Mouse (Mus musculus): ENCODE data around the gene Lbhd1.

The Lbhd1 gene

DNA sequence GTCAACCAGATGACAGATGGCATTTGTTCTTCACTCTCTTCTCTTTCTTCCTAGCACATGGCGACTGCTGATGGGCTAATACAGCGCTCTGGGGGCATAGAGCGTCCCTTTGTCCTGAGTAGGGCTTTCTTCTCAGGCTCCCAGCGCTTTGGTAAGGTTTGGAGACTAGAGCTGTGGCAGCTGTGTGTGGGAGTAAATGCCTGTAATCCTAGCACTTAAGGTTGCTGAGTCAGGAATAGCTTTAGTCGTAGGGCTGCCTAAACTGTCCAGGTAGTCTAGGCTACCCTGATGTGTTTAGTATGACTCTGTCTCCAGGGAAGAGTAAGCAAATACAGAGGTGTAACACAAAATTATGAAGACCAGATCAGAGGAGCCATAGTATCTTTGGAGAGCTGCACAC is 28.3 kb downstream of the Lbhd1 start:
- no peak for DNase-seq (ENCODE audit: low spot score in 2 of 2)

DNA sequence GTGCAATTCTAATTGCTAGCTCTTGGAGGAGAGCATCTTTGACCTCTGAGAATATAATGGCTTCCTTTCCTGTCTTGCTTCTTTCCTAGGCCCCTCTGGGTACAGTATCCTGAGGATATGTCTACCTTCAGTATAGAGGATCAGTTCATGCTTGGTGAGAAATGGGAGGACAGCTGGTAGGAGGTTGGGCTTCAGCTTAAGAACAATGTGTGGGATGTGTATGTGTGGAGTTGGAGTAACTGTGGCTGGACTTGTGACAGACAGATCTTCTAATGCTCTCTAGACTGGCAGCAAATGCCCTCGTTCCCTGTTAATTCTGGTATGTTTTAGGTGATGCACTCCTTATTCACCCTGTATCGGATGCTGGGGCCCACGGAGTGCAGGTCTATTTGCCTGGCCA is 30.7 kb downstream of the Lbhd1 start:
- no peak for DNase-seq (ENCODE audit: low spot score in 2 of 2)

DNA sequence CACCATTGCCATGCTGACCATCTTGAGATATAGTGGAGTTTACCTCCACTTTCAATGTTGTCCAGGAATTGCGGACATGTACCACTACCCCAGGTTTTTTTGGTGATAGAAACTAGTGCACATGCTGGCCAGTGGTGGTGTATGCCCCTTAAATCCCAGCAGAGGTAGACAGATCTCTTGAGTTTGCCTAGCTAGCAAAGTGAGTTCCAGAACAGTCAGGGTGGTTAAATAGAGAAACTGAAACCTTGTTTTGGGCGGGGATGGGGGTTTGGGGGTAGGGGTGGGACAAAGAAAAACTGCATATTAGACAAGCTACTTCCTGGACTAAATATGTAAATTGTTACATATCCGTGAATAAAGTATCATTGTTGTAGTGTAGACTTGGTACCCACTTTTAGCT is 35.5 kb downstream of the Lbhd1 start:
- no peak for DNase-seq (ENCODE audit: low spot score in 2 of 2)

DNA sequence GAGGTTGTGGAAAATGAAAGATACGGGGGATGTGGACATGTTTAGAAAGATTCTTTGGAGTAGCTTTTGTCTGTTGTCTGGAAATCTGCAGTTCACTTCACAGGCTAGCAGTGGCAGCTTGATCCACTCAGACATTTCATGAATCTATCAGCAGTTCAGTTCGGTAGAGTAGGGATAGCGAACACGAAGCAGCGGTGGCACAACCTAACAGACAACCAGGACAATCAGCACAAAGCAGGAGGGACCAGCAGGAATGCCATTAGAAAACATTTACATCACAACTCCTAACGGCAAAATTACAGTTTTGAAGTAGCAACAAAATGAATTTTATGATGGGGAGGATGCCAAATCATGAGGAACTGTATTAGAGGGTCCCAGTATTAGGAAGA is 36.1 kb downstream of the Lbhd1 start:
- no peak for DNase-seq (ENCODE audit: low spot score in 2 of 2)

DNA sequence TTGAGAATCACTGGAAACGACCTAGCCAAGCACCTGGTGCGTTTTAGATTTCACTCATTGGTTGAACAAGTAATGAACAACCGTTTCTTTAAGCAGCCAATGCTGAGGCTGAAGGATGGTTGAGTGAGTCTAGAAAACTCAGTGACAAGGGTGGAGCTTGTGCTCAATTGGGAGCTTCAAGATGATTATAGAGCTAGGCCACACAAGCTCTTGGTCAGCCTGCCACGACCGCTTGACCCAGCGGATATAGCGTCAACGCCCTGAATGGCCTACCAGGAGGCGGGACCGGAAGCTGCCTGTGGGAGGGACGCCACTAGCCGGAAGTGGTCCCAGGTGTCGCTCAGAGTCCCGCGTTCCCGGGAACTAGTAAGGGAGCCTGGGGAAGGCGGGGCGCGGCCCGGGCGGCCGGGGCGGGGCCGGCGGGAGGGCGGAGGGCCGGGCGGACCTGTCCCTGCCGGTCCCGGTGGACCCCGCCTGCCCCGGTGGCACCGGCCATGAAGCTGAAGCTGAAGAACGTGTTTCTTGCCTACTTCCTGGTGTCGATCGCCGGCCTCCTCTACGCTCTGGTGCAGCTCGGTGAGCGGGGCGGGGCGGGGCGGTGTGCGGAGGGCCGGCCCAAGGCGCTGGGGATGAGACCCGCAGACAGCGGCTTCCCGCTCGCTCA is 36.7 kb downstream of the Lbhd1 start, which contains the start of gene B3gat3:
Gene B3gat3 (plus strand): TSS at position 302 of the 664 bp plus-strand sequence.
- DNase-seq (ENCODE audit: low spot score in 2 of 2) = peak; percentile 76 to 85

DNA sequence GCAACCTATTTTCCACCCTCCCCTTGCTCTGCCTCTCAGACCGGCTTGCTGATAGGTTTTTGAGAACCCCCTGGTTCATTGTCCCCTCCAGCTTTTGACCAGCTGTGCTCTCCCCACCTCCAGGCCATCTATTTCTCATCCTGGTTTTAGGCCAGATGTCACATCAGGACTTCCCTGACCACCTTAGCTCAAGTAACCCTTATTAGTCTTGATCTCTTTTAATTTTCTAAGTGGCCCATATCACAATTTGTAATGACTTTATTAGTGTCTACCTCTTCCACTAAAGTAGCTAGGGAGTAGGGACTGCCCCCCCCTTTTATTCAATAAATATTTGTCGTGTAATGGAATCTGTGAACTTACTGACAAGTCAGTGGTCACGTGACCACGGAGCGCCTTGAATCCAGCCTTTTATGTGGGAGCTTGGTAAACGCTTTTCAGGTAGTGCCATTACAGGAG is 37.3 kb downstream of the Lbhd1 start:
- DNase-seq (ENCODE audit: low spot score in 2 of 2) = no peak

DNA sequence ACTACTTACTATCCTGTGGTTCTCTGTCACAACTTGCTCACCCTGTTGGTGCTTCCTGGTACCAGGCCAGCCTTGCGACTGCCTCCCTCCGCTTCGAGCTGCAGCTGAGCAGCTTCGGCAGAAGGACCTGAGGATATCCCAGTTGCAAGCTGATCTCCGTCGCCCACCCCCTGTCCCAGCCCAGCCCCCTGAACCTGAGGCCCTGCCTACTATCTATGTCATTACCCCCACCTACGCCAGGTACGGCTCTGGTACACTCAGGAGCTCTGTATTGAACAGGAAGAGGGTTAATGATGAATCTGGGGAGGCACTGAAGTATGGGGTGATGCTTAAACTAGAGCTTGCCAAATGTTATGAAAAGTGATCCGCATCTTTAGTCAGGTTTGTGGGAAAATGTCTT is 38.2 kb downstream of the Lbhd1 start:
- DNase-seq (ENCODE audit: low spot score in 2 of 2) = no peak

DNA sequence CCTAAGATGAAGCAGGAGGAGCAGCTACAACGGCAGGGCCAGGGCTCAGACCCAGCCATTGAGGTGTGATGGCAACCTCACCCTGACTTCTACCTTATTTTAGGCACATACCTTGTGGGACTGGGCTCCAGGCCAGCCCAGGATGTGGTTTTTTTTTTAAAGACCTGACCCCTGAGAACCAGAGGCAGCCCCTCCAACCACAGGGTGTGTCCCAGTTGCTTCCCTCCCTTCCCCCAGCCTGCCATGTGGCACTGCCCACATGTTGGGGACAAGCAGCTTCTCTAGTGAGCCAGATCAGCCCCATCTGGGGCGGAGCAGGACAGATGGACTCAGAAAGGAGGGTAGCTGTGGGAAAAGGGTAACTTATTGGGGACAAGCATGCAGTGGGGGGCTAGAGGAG is 43.2 kb downstream of the Lbhd1 start:
- DNase-seq (ENCODE audit: low spot score in 2 of 2) = no peak

DNA sequence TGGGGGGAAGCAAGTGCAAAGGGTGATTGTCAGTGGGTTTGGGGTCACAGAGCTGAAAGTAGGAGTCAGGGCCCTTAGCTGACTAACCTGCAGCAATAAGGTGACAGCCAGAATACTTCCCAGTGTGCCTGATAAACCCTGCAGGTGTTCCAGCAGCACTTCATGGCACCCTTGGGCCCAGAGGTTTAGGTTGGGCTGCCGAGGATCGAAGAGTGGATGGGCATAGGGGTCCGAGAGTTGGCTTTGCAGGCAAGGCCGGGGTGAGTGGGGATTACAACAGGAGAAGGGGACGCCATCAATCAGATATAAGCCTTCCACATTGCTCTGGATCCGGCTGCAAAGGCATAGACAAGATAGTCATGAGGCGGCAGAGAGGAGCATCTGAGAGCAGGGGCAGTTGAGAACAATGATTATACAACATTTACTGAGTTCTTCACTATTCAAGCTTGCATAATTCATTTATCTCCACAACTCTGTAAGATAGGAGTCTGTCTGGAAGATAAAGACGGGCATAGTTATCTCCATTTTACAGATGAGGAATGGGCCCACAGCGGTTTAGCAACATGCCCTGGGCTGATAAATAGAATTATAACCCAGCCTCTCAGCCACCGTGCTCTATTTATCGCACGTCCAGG is 44.5 kb downstream of the Lbhd1 start:
- no peak for DNase-seq (ENCODE audit: low spot score in 2 of 2)

DNA sequence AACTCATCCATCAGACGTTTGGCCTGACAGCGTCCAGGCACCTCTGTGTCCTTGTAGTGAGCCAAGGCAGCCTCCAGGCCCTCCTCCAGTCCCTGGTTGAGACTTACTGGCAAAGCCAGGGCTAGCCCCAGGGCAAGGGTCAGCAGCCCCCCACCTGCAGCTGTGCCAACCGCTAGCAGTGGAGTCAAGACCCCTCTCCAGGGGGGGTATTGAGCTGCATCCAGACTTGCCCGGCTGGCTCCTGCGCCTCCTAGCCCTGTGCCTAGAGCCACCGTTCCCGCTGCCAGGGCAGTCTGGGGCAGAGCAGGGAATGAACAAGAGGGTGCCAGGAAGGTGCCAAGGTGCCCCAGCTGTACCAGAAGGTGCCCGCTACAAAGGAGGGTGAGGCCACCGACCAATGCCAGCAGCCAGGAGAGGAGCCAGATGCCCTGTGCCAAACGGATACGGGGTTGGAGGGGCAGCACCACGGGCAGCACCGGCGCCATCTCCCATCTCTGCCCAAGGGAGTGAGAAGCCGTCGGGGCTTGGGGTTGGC is 45.2 kb downstream of the Lbhd1 start:
- DNase-seq (ENCODE audit: low spot score in 2 of 2) = no peak

DNA sequence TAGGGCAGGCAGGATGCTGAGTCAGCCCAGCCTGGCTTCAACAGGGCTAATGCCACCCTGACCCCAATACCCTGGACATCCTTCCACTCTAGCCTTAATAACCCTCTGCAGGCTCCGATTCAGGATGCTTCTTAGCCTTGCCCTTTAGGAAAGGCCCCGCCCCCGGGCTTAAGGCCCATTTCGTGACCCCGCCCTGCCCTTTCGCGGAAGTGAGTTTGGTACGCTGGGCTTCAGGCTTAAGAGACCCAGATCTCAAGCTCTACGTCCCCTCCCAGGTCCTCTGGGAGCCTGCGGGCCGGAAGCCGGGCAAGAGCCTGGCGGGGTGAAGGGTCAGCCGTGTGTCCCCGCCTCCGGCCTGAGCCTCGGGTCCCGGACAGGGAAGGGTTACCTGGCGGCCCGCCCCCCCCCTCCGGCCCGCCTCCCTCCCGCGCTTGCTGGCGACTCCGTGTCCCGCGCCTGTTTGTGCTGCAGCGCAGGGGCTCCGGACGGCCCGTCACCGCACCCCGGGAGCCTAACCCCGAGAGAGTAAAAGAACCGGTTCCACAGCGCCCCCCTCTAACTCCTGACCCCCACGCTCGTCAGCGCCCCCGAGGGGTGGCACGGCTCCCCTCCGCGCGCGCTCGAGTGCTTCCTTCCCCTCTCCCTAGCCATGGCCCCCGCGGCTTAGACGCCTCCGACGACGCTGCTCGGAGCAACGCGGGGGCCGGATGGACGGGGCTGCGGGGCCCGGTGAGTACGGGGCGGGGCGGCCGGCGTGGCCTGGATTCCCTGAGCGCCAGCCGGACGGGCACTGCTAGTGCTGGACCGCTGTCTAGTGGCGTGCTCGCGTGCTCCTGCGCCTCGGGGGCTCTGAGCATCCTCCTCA is 45.9 kb downstream of the Lbhd1 start, which contains the start of the genes Rom1 and Eml3:
Gene Rom1 (minus strand): TSS at position 133 of the 865 bp plus-strand sequence.
Gene Eml3 (plus strand): TSS at position 329 of the 865 bp plus-strand sequence.
- DNase-seq (ENCODE audit: low spot score in 2 of 2) = peak; percentile 77 to 82

DNA sequence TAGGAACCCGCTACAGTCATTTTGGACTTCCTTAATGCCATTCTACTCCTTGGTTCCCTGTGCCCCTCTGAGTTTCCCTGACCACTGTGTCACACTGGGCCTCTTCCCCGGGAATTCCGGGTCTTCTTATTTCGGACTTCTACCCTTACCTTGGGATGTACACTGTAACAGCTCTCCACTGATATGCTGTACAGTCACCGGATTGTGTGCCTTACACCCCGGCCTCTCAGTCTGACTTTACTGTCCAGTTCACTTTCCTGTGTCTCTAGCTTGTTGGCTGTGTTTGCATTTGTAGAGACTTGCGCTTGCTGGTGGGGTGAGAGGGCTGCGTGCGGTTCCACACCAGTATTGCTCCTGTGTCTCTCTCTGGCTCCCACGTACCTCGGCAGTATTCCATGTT is 46.6 kb downstream of the Lbhd1 start:
- no peak for DNase-seq (ENCODE audit: low spot score in 2 of 2)

DNA sequence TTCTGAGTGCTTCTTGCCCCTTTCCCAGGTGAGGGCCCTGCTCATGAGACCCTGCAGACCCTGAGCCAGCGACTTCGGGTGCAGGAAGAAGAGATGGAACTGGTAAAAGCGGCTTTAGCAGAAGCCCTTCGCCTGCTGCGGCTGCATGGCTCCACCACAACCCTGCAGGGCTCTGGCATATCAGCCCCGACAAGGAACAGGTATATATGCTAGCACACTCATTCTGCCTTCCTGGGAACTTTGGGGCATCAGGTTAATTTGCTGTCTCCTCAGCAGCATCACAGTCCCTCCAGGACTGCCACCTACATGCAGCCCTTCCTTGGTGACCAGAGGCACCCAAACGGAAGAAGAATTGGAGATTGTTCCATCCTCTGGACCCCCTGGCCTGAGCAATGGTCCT is 47.2 kb downstream of the Lbhd1 start:
- DNase-seq (ENCODE audit: low spot score in 2 of 2) = no peak

DNA sequence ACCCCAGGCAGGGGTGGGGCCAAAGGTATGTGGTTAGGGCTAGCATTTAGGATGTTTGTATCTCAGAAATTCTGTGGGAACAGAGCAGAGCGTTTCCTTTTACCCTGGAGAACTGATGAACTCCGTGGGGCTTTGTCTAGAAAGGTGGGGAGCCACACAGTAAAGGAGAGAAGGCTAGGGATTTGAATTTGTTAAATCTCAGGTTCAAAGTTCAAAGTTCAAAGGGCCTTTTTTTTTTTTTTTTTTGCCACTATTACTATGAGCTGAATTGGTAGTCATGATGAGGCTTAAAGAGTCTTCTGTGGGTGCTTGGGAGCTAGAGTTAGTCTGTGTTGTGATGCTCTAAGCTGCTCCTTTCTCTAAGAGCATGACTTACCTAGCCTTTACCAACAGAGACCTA is 53.2 kb downstream of the Lbhd1 start:
- no peak for DNase-seq (ENCODE audit: low spot score in 2 of 2)

DNA sequence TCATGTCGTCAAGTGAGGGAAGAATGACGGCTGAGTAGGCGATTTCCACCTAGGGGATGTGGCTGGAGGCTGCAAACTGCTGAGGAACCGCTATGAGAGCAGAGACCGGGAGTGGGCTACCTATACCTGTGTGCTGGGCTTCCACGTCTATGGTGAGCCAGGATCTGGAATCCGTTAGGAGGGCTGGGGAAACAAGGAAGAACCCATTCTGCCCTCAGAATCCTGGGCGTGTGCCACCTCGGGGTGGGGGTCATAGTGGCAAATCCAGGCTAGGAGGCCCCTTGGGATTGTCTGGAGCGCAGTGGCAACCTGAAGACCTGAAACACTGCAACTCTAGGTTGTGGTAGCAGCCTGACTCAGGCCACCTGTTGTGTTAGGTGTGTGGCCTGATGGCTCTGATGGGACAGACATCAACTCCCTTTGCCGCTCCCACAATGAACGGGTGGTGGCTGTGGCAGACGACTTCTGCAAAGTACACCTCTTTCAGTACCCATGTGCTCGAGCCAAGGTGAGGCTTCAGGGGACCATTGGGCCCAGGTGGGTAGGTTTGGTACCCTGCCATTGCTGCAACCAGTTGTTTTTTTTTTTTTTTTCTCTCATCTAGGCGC is 57.1 kb downstream of the Lbhd1 start:
- no peak for DNase-seq (ENCODE audit: low spot score in 2 of 2)

DNA sequence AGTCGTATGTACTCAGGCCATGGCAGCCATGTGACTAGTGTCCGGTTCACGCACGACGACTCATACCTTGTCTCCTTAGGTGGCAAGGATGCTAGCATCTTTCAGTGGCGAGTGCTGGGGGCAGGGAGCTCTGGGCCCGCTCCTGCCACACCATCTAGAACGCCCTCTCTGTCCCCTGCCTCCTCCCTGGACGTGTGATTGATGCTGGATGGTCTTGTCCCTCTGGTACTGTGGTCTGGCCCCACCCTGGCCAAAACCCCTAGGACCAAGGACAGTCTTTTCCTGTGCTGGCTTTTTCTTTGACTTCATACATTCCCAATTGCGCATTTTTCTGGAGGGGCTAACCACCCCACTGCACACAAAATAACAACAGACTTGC is 57.6 kb downstream of the Lbhd1 start:
- no peak for DNase-seq (ENCODE audit: low spot score in 2 of 2)

DNA sequence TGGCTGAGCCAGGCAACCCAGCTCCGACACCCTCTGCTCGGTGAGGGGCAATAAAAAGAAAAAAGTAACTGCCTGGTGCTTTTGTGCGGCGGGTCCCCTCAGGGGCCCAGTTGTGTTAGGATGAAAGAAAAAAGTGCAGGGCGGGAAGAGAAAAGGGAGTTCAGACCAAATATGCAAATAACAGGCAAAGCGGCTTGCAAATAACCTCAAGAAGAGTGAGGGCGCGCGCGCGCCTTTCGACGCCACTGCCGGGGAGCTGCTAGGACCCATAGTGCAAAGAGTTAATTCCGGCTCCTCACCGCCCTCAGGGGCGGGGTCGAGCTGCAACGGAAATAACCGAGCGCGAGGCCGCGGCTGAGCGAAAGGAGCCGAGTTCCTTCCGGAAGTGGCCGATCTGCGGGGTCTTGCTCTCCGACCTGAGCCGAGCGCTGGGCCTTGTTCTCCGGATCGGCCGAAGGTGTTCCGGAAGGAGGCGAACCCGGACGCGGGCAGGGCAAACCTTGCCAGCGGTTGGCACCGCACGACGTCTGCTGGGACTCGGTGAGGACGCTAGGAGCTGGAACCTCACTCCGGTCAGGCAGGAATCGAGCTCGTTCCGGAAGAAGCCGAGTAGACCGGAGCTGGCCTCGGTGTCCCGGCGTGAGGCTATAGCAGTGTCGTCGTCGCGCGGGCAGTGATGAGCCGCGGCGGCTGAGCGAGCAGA is 58.1 kb downstream of the Lbhd1 start, which contains the start of gene Mta2:
Gene Mta2 (plus strand): TSS at position 361 of the 703 bp plus-strand sequence.
- peak; percentile 93 to 95 for DNase-seq (ENCODE audit: low spot score in 2 of 2)

Data from spleen, postnatal 14 days (tissue).